Mouse (Mus musculus): ENCODE data around the gene Spint4. TPM values are rescaled to one million over a fixed set of nuclear protein-coding genes. Genes with fewer than 3 reads are reported as not detected.
"Not testable (repeated sequence)": the region's sequence is repeated elsewhere in the genome, so short reads cannot be mapped to it uniquely, and the experiment has no call there.

Gene Spint4
- polyA plus RNA-seq, 1 experiment from 2014 or later: not detected

DNA sequence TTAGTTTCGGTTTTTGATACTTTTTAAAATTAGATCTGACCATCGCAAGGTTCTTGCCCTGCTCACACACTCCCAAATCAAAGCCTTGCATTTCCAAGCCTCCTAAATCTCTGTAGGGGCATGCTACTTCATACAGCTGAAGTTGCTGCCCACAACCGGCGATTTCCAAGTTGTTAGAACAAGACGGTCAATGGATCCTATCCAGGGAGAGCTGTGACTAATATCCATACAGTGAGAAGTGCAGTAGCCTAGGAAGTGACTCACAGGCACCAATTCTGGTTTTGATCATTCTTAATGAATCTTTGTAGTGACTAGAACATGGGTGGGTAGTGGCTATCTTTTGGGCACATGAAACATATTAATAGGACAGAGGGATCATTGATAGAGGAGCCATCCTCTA lies 3.5 kb downstream of the Spint4 start:
- DNase-seq (ENCODE audit: low spot score) (no peak), ATAC-seq (no peak)
- no peak overlapping the region for H3K9ac ChIP-seq (replicated peaks; ENCODE audit: low read depth)
- H3K4me1 ChIP-seq (ENCODE audit: insufficient read depth, low read depth, low read length): no peaks in the 10 kb centered on the region
- no peaks in the 10 kb centered on the region for H3K27me3 ChIP-seq (replicated peaks; ENCODE audit: insufficient read depth, low read length)
- H3K4me2 ChIP-seq (replicated peaks; ENCODE audit: low read depth, low read length): no peak overlapping the region
- TF ChIP-seq EP300 (IDR thresholded peaks at IDR 0.05): no peak
- TF ChIP-seq CTCF (IDR thresholded peaks at IDR 0.05): no peak
- H3K4me3 ChIP-seq (ENCODE audit: low read depth, low read length): no peak overlapping the region
- WGBS: 82% methylated on average over 5 of the region's 5 CpGs
- no peak overlapping the region for H3K27ac ChIP-seq (ENCODE audit: low read length)
- H3K36me3 ChIP-seq (ENCODE audit: insufficient read depth, low read length): no peaks in the 10 kb centered on the region
- no peaks in the 10 kb centered on the region for H3K9me3 ChIP-seq (ENCODE audit: low read length)

GRCm38 (mm10) chr2:164704235-164704634 lies 5.9 kb downstream of the Spint4 start:
- Histone ChIP-seq H3K4me2 (replicated peaks; ENCODE audit: low read depth, low read length) (no peak overlapping the region), H3K4me1 (ENCODE audit: insufficient read depth, low read depth, low read length) (no peaks in the 10 kb centered on the region), H3K27me3 (replicated peaks; ENCODE audit: insufficient read depth, low read length) (no peaks in the 10 kb centered on the region), H3K4me3 (ENCODE audit: low read depth, low read length) (no peak overlapping the region), H3K27ac (ENCODE audit: low read length) (no peak overlapping the region), H3K36me3 (ENCODE audit: insufficient read depth, low read length) (no peaks in the 10 kb centered on the region), H3K9ac (replicated peaks; ENCODE audit: low read depth) (no peak overlapping the region), H3K9me3 (ENCODE audit: low read length) (no peaks in the 10 kb centered on the region)
- TF ChIP-seq EP300 (IDR thresholded peaks at IDR 0.05) (no peak), CTCF (IDR thresholded peaks at IDR 0.05) (no peak)
- DNase-seq (ENCODE audit: low spot score): no peak
- 74% methylated on average over 5 of the region's 5 CpGs for WGBS
- no peak for ATAC-seq

GRCm38 (mm10) chr2:164705328-164705727 lies 7.0 kb downstream of the Spint4 start:
- H3K36me3 ChIP-seq (ENCODE audit: insufficient read depth, low read length): no peaks in the 10 kb centered on the region
- no peak for TF ChIP-seq EP300 (IDR thresholded peaks at IDR 0.05)
- no peak for TF ChIP-seq CTCF (IDR thresholded peaks at IDR 0.05)
- DNase-seq (ENCODE audit: low spot score) (no peak), ATAC-seq (no peak)
- H3K9ac ChIP-seq (replicated peaks; ENCODE audit: low read depth): no peak overlapping the region
- H3K4me2 ChIP-seq (replicated peaks; ENCODE audit: low read depth, low read length): no peak overlapping the region
- no peak overlapping the region for H3K4me3 ChIP-seq (ENCODE audit: low read depth, low read length)
- H3K27me3 ChIP-seq (replicated peaks; ENCODE audit: insufficient read depth, low read length): no peaks in the 10 kb centered on the region
- no peaks in the 10 kb centered on the region for H3K9me3 ChIP-seq (ENCODE audit: low read length)
- H3K27ac ChIP-seq (ENCODE audit: low read length): no peak overlapping the region
- no peaks in the 10 kb centered on the region for H3K4me1 ChIP-seq (ENCODE audit: insufficient read depth, low read depth, low read length)
- 85% methylated on average over 6 of the region's 6 CpGs for WGBS

DNA sequence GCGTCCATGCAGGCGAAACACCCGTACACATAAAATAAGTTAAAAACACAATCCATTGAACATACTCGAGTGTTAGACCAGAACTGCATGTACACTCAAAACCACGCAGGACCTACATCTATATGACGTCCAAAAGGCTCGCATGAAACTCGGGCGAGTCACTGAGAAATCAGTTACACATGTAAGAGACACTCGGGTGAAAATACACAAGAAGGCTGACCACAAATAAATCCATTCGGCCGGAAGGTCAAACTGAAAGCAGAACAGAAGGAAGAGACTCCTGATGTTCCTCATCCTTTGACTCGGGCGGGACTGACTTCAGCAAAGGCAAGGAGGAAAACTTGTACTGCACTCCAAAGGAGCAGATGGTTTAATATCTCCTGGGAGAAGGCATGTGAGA lies 7.7 kb downstream of the Spint4 start:
- no peaks in the 10 kb centered on the region for H3K4me1 ChIP-seq (ENCODE audit: insufficient read depth, low read depth, low read length)
- DNase-seq (ENCODE audit: low spot score) (no peak), ATAC-seq (no peak)
- H3K9ac ChIP-seq (replicated peaks; ENCODE audit: low read depth): no peak overlapping the region
- H3K27ac ChIP-seq (ENCODE audit: low read length): no peak overlapping the region
- no peak for TF ChIP-seq CTCF (IDR thresholded peaks at IDR 0.05)
- 88% methylated on average over 14 of the region's 14 CpGs for WGBS
- no peak overlapping the region for H3K4me3 ChIP-seq (ENCODE audit: low read depth, low read length)
- no peaks in the 10 kb centered on the region for H3K9me3 ChIP-seq (ENCODE audit: low read length)
- H3K4me2 ChIP-seq (replicated peaks; ENCODE audit: low read depth, low read length): no peak overlapping the region
- H3K27me3 ChIP-seq (replicated peaks; ENCODE audit: insufficient read depth, low read length): no peaks in the 10 kb centered on the region
- no peaks in the 10 kb centered on the region for H3K36me3 ChIP-seq (ENCODE audit: insufficient read depth, low read length)

DNA sequence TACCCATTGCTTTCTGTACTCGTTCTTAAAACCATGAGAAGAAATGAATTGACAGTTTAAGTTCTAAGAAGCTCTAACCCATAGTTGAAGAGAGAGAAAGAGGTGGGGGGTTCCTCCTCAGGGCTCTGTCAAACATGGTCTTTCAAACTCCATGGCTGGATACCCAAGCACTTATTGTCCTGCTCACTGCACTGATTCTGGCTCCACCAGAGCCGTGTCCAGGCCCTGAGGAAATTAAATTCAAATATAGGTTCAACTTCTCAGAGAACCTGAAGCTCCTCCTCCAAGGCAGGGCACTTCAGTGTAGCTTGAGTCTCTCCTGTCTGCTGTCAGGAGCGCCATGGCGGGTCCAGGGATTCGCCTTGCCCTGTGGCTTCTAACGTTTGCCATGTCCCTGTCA lies 16.7 kb downstream of the Spint4 start, which contains the start of gene Spint5:
TSS of gene Spint5 (plus strand) at position 301 of the 400 bp plus-strand sequence.
- H3K9me3 ChIP-seq (ENCODE audit: low read length): no peaks in the 10 kb centered on the region
- H3K27ac ChIP-seq (ENCODE audit: low read length): no peak within 1 kb of the TSS
- ATAC-seq (no peak), DNase-seq (ENCODE audit: low spot score) (no peak)
- no peaks in the 10 kb centered on the region for H3K27me3 ChIP-seq (replicated peaks; ENCODE audit: insufficient read depth, low read length)
- no peaks in the 10 kb centered on the region for H3K36me3 ChIP-seq (ENCODE audit: insufficient read depth, low read length)
- TF ChIP-seq EP300 (IDR thresholded peaks at IDR 0.05): no peak
- no peak for TF ChIP-seq CTCF (IDR thresholded peaks at IDR 0.05)
- WGBS: 71% methylated on average over 6 of the region's 6 CpGs
- H3K4me1 ChIP-seq (ENCODE audit: insufficient read depth, low read depth, low read length): no peaks in the 10 kb centered on the region
- no peak within 1 kb of the TSS for H3K4me3 ChIP-seq (ENCODE audit: low read depth, low read length)
- no peak within 1 kb of the TSS for H3K4me2 ChIP-seq (replicated peaks; ENCODE audit: low read depth, low read length)
- H3K9ac ChIP-seq (replicated peaks; ENCODE audit: low read depth): no peak within 1 kb of the TSS

DNA sequence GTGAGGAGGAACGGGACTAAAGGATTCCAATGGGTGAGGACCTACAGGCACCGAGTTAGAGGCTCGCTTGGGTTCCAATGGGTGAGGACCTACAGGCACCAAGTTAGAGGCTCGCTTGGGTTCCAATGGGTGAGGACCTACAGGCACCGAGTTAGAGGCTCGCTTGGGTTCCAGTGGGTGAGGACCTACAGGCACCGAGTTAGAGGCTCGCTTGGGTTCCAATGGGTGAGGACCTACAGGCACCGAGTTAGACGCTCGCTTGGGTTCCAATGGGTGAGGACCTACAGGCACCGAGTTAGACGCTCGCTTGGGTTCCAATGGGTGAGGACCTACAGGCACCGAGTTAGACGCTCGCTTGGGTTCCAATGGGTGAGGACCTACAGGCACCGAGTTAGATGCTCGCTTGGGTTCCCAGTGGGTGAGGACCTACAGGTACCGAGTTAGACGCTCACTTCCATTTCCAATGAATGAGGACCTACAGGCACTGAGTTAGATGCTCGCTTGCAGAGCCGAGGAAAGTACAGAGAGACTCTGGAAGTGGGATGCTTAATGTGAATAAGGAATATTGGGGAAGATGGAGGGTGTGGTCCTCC lies 18.0 kb downstream of the Spint4 start:
- 88% methylated on average over 20 of the region's 23 CpGs for WGBS
- H3K27ac ChIP-seq (ENCODE audit: low read length); H3K9ac ChIP-seq (replicated peaks; ENCODE audit: low read depth); H3K9me3 ChIP-seq (ENCODE audit: low read length); H3K36me3 ChIP-seq (ENCODE audit: insufficient read depth, low read length); DNase-seq (ENCODE audit: low spot score); ATAC-seq; H3K4me1 ChIP-seq (ENCODE audit: insufficient read depth, low read depth, low read length); H3K4me3 ChIP-seq (ENCODE audit: low read depth, low read length); H3K27me3 ChIP-seq (replicated peaks; ENCODE audit: insufficient read depth, low read length); H3K4me2 ChIP-seq (replicated peaks; ENCODE audit: low read depth, low read length): not testable (repeated sequence)

DNA sequence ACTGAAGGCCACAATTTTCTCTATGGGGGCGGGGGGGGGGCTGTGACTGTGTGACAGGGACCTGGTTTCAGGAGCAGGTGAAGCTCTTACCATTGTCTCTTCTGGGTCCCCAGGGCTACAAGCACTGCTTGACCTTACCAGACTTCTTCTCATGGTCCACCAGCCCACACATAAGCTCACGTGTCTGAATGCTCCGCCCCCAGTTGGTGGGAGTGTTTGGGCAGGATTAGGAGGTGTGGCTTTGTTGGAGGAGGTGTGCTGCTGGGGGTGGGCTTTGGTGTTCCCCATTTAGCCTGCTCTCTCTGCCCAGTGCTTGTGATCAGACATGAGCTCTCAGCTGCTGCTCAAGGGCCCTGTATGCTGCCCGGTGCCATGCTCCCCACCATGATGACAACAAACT lies 25.0 kb downstream of the Spint4 start:
- no peaks in the 10 kb centered on the region for H3K4me1 ChIP-seq (ENCODE audit: insufficient read depth, low read depth, low read length)
- no peaks in the 10 kb centered on the region for H3K36me3 ChIP-seq (ENCODE audit: insufficient read depth, low read length)
- H3K27me3 ChIP-seq (replicated peaks; ENCODE audit: insufficient read depth, low read length): no peaks in the 10 kb centered on the region
- no peak for DNase-seq (ENCODE audit: low spot score)
- H3K9me3 ChIP-seq (ENCODE audit: low read length): no peaks in the 10 kb centered on the region
- H3K4me2 ChIP-seq (replicated peaks; ENCODE audit: low read depth, low read length): no peak overlapping the region
- WGBS: 67% methylated on average over 4 of the region's 4 CpGs
- TF ChIP-seq CTCF (IDR thresholded peaks at IDR 0.05) (no peak), EP300 (IDR thresholded peaks at IDR 0.05) (no peak)
- no peak for ATAC-seq
- H3K4me3 ChIP-seq (ENCODE audit: low read depth, low read length): no peak overlapping the region
- H3K9ac ChIP-seq (replicated peaks; ENCODE audit: low read depth): no peak overlapping the region
- H3K27ac ChIP-seq (ENCODE audit: low read length): no peak overlapping the region

All from lung, postnatal 0 days (tissue).